Mouse (Mus musculus) testis, adult 2 months (tissue): Measurements from ENCODE around the gene Gdf15.

Source experiments
- CTCF ChIP-seq: fragments of 200-500 bp; IDR thresholded peaks from 2 replicates; pipeline ENCODE4 v1.5.1; 2012; ENCODE audit warnings: low read depth, mild to moderate bottlenecking, inconsistent platforms, low read length, moderate library complexity; ENCODE audit not compliant: control insufficient read depth, insufficient read depth, insufficient replicate concordance
- POLR2A ChIP-seq: fragments of 200-500 bp; IDR thresholded peaks from 2 replicates; pipeline ENCODE4 v1.6.1; 2012; ENCODE audit warnings: low read depth, mild to moderate bottlenecking, inconsistent platforms, low read length, moderate library complexity; ENCODE audit not compliant: control insufficient read depth

DNA sequence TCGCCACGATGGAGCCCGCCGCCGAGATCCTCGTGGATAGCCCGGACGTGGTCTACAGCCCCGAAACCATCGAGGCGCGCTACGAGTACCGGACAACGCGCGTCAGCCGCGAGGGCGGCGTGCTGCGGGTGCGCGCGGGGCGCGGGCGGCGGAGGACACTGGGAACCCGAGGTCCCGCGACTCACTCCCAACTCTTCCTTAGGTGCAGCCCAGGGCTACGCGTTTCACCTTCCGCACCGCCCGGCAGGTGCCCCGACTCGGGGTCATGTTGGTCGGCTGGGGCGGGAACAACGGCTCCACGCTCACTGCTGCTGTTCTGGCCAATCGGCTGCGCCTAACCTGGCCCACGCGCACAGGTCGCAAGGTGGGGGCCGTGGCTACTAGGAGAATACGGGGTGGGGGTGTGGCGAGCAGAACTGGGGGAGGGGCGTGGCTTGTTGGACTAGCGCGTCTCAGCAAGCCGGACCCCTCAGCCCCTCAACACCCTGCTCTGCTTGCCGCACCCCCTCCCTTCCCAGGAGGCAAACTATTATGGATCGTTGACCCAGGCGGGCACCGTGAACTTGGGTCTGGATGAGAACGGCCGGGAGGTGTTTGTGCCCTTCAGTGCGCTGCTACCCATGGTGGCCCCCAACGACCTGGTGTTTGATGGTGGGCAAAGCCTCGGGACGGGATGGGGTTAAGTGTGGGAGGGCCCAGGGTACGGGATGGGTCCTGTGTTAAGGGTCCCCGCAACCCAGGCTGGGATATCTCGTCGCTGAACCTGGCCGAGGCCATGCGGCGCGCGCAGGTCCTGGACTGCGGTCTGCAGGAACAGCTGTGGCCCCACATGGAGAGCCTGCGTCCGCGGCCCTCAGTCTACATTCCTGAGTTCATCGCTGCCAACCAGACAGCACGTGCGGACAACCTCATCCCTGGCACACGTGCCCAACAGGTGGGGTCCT, 37.4 kb downstream of the Gdf15 start:
- TF ChIP-seq POLR2A (peak; percentile 5), CTCF (no peak)
